Mouse (Mus musculus) c-Kit-positive CD71-positive TER-119-positive erythroid progenitor cells, embryonic 14.5 days (primary cell): ENCODE data around the gene Gja4.

ENCODE experiments used
- DNase-seq: peaks from one replicate; pipeline ENCODE4 v3.0.0-alpha.2; 2013; ENCODE audit warnings: low spot score

Gene Gja4

GRCm38 (mm10) chr4:127324296-127324695, 10.5 kb upstream of the Gja4 start:
- no peak for DNase-seq

GRCm38 (mm10) chr4:127323651-127324050, 9.8 kb upstream of the Gja4 start:
- no peak for DNase-seq

GRCm38 (mm10) chr4:127319613-127320012, 5.8 kb upstream of the Gja4 start:
- DNase-seq, result peak; percentile 42

GRCm38 (mm10) chr4:127317143-127317542, 3.3 kb upstream of the Gja4 start:
- no peak for DNase-seq

GRCm38 (mm10) chr4:127315753-127316152, 1.9 kb upstream of the Gja4 start:
- DNase-seq, result no peak

- DNase-seq, result no peak
Measured at GRCm38 (mm10) chr4:127314585-127314984, 746 bp upstream of the Gja4 start.

- no peak for DNase-seq
Measured at GRCm38 (mm10) chr4:127312349-127312748, 1.5 kb downstream of the Gja4 start.

GRCm38 (mm10) chr4:127311561-127311960, 2.3 kb downstream of the Gja4 start:
- no peak for DNase-seq

GRCm38 (mm10) chr4:127306915-127307314, 6.9 kb downstream of the Gja4 start:
- no peak for DNase-seq

GRCm38 (mm10) chr4:127303796-127304195, 10.0 kb downstream of the Gja4 start:
- no peak for DNase-seq

GRCm38 (mm10) chr4:127300503-127300902, 13.3 kb downstream of the Gja4 start:
- DNase-seq, result no peak

- no peak for DNase-seq
Measured at GRCm38 (mm10) chr4:127292631-127293030, 21.2 kb downstream of the Gja4 start.

GRCm38 (mm10) chr4:127289039-127289548, 24.7 kb downstream of the Gja4 start:
- no peak for DNase-seq

GRCm38 (mm10) chr4:127286907-127287306, 26.9 kb downstream of the Gja4 start:
- no peak for DNase-seq

- DNase-seq, result no peak
Measured at GRCm38 (mm10) chr4:127279241-127279640, 34.6 kb downstream of the Gja4 start.

GRCm38 (mm10) chr4:127278451-127279001, 35.3 kb downstream of the Gja4 start:
- no peak for DNase-seq

- no peak for DNase-seq
Measured at GRCm38 (mm10) chr4:127264183-127264554, 49.7 kb downstream of the Gja4 start.

- no peak for DNase-seq
Measured at GRCm38 (mm10) chr4:127263438-127264182, 50.2 kb downstream of the Gja4 start.

GRCm38 (mm10) chr4:127261601-127262000, 52.2 kb downstream of the Gja4 start:
- no peak for DNase-seq
